Mouse (Mus musculus) heart, adult 2 months (tissue): Measurements from ENCODE around the gene Sorbs2.

Experiments
- CTCF ChIP-seq: fragments of 200-600 bp; IDR thresholded peaks from 2 replicates; pipeline ENCODE4 v1.8.1; 2022; ENCODE audit warnings: antibody characterized with exemption, mild to moderate bottlenecking, moderate library complexity
- POLR2A ChIP-seq: fragments of 200-500 bp; IDR thresholded peaks from 2 replicates; pipeline ENCODE4 v1.6.1; 2011; ENCODE audit warnings: mild to moderate bottlenecking, low read depth, low read length, control low read depth; ENCODE audit not compliant: insufficient read depth

DNA sequence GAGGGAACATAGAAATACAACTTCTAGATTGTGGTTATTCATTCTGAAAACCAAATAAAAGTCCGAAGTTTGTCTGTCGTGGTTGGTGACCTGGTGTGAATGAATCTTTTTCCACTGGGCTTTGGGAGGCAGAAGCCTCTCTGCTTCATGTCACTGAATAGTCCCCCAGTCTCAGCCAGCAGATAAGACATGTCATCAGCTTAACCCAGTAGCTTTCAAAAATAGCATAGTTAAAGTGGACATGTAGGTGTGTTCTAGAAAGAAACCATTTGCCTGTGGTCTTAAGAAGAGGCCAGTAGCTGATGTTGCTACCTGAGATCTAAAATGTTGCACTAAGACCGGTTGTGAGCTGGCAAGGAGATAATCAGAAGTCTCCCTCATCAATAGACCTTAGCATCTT, 150.4 kb downstream of the Sorbs2 start:
- TF ChIP-seq CTCF (no peak), POLR2A (peak; percentile 26; the same call in 1 of the 2 replicates)
